Mouse (Mus musculus): ENCODE measurements at regions not wholly inside any gene's neighbourhood (a gene's known extent, or its start where the extent isn't known, plus 50 kb on each side); places are given as distances from the start of the nearest gene placed in this dataset.
A peak's percentile ranks its signal among the peaks of the same experiment; 100 is the strongest.

- Histone ChIP-seq H3K36me3 (ENCODE audit: control insufficient read depth, insufficient read depth, low read length) (no peaks in the 10 kb centered on the region), H3K4me2 (ENCODE audit: low read length) (no peak overlapping the region), H3K4me1 (ENCODE audit: control insufficient read depth, insufficient read depth, low read depth, low read length) (no peaks in the 10 kb centered on the region), H3K4me3 (ENCODE audit: low read length) (no peak overlapping the region), H3K27ac (ENCODE audit: low read depth, low read length) (no peak overlapping the region), H3K9me3 (ENCODE audit: control insufficient read depth, low read length) (no peaks in the 10 kb centered on the region), H3K27me3 (replicated peaks; ENCODE audit: control insufficient read depth, insufficient read depth, low read length) (no peaks in the 10 kb centered on the region), H3K9ac (ENCODE audit: low read depth, low read length) (no peak overlapping the region)
- WGBS, result 54% methylated on average over 12 of the region's 12 CpGs
- no peak for ATAC-seq
Observed at GRCm38 (mm10) chr10:70733956-70734355, 78.2 kb upstream of the Phyhipl start.

GRCm38 (mm10) chr10:70733478-70733877 lies 77.7 kb upstream of the Phyhipl start:
- no peak overlapping the region for H3K4me3 ChIP-seq (ENCODE audit: low read length)
- H3K9me3 ChIP-seq (ENCODE audit: control insufficient read depth, low read length), result no peaks in the 10 kb centered on the region
- H3K4me1 ChIP-seq (ENCODE audit: control insufficient read depth, insufficient read depth, low read depth, low read length), result no peaks in the 10 kb centered on the region
- WGBS, result 54% methylated on average over 7 of the region's 7 CpGs
- no peaks in the 10 kb centered on the region for H3K36me3 ChIP-seq (ENCODE audit: control insufficient read depth, insufficient read depth, low read length)
- no peak overlapping the region for H3K27ac ChIP-seq (ENCODE audit: low read depth, low read length)
- no peak overlapping the region for H3K9ac ChIP-seq (ENCODE audit: low read depth, low read length)
- ATAC-seq, result no peak
- H3K4me2 ChIP-seq (ENCODE audit: low read length), result no peak overlapping the region
- H3K27me3 ChIP-seq (replicated peaks; ENCODE audit: control insufficient read depth, insufficient read depth, low read length), result no peaks in the 10 kb centered on the region

- WGBS, result 77% methylated on average over 3 of the region's 3 CpGs
- Histone ChIP-seq H3K9ac (ENCODE audit: low read depth, low read length) (no peak overlapping the region), H3K27ac (ENCODE audit: low read depth, low read length) (no peak overlapping the region), H3K4me2 (ENCODE audit: low read length) (no peak overlapping the region), H3K9me3 (ENCODE audit: control insufficient read depth, low read length) (no peaks in the 10 kb centered on the region), H3K27me3 (replicated peaks; ENCODE audit: control insufficient read depth, insufficient read depth, low read length) (no peaks in the 10 kb centered on the region), H3K36me3 (ENCODE audit: control insufficient read depth, insufficient read depth, low read length) (no peaks in the 10 kb centered on the region), H3K4me3 (ENCODE audit: low read length) (no peak overlapping the region), H3K4me1 (ENCODE audit: control insufficient read depth, insufficient read depth, low read depth, low read length) (no peaks in the 10 kb centered on the region)
- ATAC-seq, result no peak
Observed at GRCm38 (mm10) chr10:70725091-70725490, 69.3 kb upstream of the Phyhipl start.

GRCm38 (mm10) chr10:70722783-70723182 lies 67.0 kb upstream of the Phyhipl start:
- 88% methylated on average over 2 of the region's 2 CpGs for WGBS
- Histone ChIP-seq H3K4me3 (ENCODE audit: low read length) (no peak overlapping the region), H3K27me3 (replicated peaks; ENCODE audit: control insufficient read depth, insufficient read depth, low read length) (no peaks in the 10 kb centered on the region), H3K4me1 (ENCODE audit: control insufficient read depth, insufficient read depth, low read depth, low read length) (no peaks in the 10 kb centered on the region), H3K9me3 (ENCODE audit: control insufficient read depth, low read length) (no peaks in the 10 kb centered on the region), H3K36me3 (ENCODE audit: control insufficient read depth, insufficient read depth, low read length) (no peaks in the 10 kb centered on the region), H3K4me2 (ENCODE audit: low read length) (no peak overlapping the region), H3K27ac (ENCODE audit: low read depth, low read length) (no peak overlapping the region), H3K9ac (ENCODE audit: low read depth, low read length) (no peak overlapping the region)
- ATAC-seq, result 0 out of 2 replicates have a peak, but pooled peaks have one; percentile 40

- 70% methylated on average over 5 of the region's 5 CpGs for WGBS
- Histone ChIP-seq H3K4me3 (ENCODE audit: low read length) (no peak overlapping the region), H3K4me2 (ENCODE audit: low read length) (no peak overlapping the region)
Observed at GRCm38 (mm10) chr10:70722381-70722780, 66.6 kb upstream of the Phyhipl start.

GRCm38 (mm10) chr10:70717464-70717863 lies 61.7 kb upstream of the Phyhipl start:
- Histone ChIP-seq H3K27me3 (replicated peaks; ENCODE audit: control insufficient read depth, insufficient read depth, low read length) (no peaks in the 10 kb centered on the region), H3K4me1 (ENCODE audit: control insufficient read depth, insufficient read depth, low read depth, low read length) (0 out of 2 replicates have a peak, but pooled peaks cover 3% of the 10 kb centered on the region), H3K9me3 (ENCODE audit: control insufficient read depth, low read length) (no peaks in the 10 kb centered on the region), H3K9ac (ENCODE audit: low read depth, low read length) (no peak overlapping the region), H3K4me2 (ENCODE audit: low read length) (peak overlapping the region; percentile 27), H3K36me3 (ENCODE audit: control insufficient read depth, insufficient read depth, low read length) (no peaks in the 10 kb centered on the region), H3K27ac (ENCODE audit: low read depth, low read length) (peak overlapping the region; percentile 48; the same call in 1 of the 2 replicates), H3K4me3 (ENCODE audit: low read length) (no peak overlapping the region)
- 10% methylated on average over 3 of the region's 8 CpGs for WGBS
- peak; percentile 32; the same call in 1 of the 2 replicates for ATAC-seq

More at GRCm38 (mm10) chr10:70722381-70722780, 66.6 kb upstream of the Phyhipl start:
- Histone ChIP-seq H3K9ac (ENCODE audit: low read depth, low read length) (no peak overlapping the region), H3K9me3 (ENCODE audit: control insufficient read depth, low read length) (no peaks in the 10 kb centered on the region), H3K27ac (ENCODE audit: low read depth, low read length) (no peak overlapping the region), H3K27me3 (replicated peaks; ENCODE audit: control insufficient read depth, insufficient read depth, low read length) (no peaks in the 10 kb centered on the region), H3K4me1 (ENCODE audit: control insufficient read depth, insufficient read depth, low read depth, low read length) (no peaks in the 10 kb centered on the region), H3K36me3 (ENCODE audit: control insufficient read depth, insufficient read depth, low read length) (no peaks in the 10 kb centered on the region)
- ATAC-seq, result 0 out of 2 replicates have a peak, but pooled peaks have one; percentile 27

GRCm38 (mm10) chr10:70717025-70717424 lies 61.3 kb upstream of the Phyhipl start:
- Histone ChIP-seq H3K9me3 (ENCODE audit: control insufficient read depth, low read length) (no peaks in the 10 kb centered on the region), H3K4me2 (ENCODE audit: low read length) (no peak overlapping the region), H3K36me3 (ENCODE audit: control insufficient read depth, insufficient read depth, low read length) (no peaks in the 10 kb centered on the region), H3K27me3 (replicated peaks; ENCODE audit: control insufficient read depth, insufficient read depth, low read length) (no peaks in the 10 kb centered on the region), H3K4me1 (ENCODE audit: control insufficient read depth, insufficient read depth, low read depth, low read length) (0 out of 2 replicates have a peak, but pooled peaks cover 3% of the 10 kb centered on the region), H3K4me3 (ENCODE audit: low read length) (no peak overlapping the region), H3K27ac (ENCODE audit: low read depth, low read length) (peak overlapping the region; percentile 76), H3K9ac (ENCODE audit: low read depth, low read length) (no peak overlapping the region)
- WGBS, result 12% methylated on average over 6 of the region's 6 CpGs
- peak; percentile 94 for ATAC-seq

GRCm38 (mm10) chr10:70713306-70713705 lies 57.5 kb upstream of the Phyhipl start:
- no peak for ATAC-seq
- WGBS, result 88% methylated on average over 7 of the region's 7 CpGs
- Histone ChIP-seq H3K36me3 (ENCODE audit: control insufficient read depth, insufficient read depth, low read length) (no peaks in the 10 kb centered on the region), H3K9ac (ENCODE audit: low read depth, low read length) (no peak overlapping the region), H3K4me3 (ENCODE audit: low read length) (no peak overlapping the region), H3K9me3 (ENCODE audit: control insufficient read depth, low read length) (no peaks in the 10 kb centered on the region), H3K4me1 (ENCODE audit: control insufficient read depth, insufficient read depth, low read depth, low read length) (0 out of 2 replicates have a peak, but pooled peaks cover 3% of the 10 kb centered on the region), H3K27ac (ENCODE audit: low read depth, low read length) (no peak overlapping the region), H3K4me2 (ENCODE audit: low read length) (no peak overlapping the region), H3K27me3 (replicated peaks; ENCODE audit: control insufficient read depth, insufficient read depth, low read length) (no peaks in the 10 kb centered on the region)

- H3K4me2 ChIP-seq (ENCODE audit: low read length), result no peak overlapping the region
- 48% methylated on average over 3 of the region's 3 CpGs for WGBS
- no peak for ATAC-seq
- no peaks in the 10 kb centered on the region for H3K27me3 ChIP-seq (replicated peaks; ENCODE audit: control insufficient read depth, insufficient read depth, low read length)
- H3K9ac ChIP-seq (ENCODE audit: low read depth, low read length), result no peak overlapping the region
- no peak overlapping the region for H3K27ac ChIP-seq (ENCODE audit: low read depth, low read length)
- H3K36me3 ChIP-seq (ENCODE audit: control insufficient read depth, insufficient read depth, low read length), result no peaks in the 10 kb centered on the region
- H3K9me3 ChIP-seq (ENCODE audit: control insufficient read depth, low read length), result no peaks in the 10 kb centered on the region
- H3K4me1 ChIP-seq (ENCODE audit: control insufficient read depth, insufficient read depth, low read depth, low read length), result no peaks in the 10 kb centered on the region
- no peak overlapping the region for H3K4me3 ChIP-seq (ENCODE audit: low read length)
Observed at GRCm38 (mm10) chr10:70708806-70709205, 53.0 kb upstream of the Phyhipl start.

Measured in hindbrain, embryonic 16.5 days (tissue).